Mouse (Mus musculus): ENCODE data around the gene Rasl10b. TPM values are rescaled to one million over a fixed set of nuclear protein-coding genes. Genes with fewer than 3 reads are reported as not detected.

Rasl10b gene
- polyA plus RNA-seq (2012; ENCODE audit: insufficient read depth, low replicate concordance) = 0.17 and 1.7 TPM in 2 replicates

DNA sequence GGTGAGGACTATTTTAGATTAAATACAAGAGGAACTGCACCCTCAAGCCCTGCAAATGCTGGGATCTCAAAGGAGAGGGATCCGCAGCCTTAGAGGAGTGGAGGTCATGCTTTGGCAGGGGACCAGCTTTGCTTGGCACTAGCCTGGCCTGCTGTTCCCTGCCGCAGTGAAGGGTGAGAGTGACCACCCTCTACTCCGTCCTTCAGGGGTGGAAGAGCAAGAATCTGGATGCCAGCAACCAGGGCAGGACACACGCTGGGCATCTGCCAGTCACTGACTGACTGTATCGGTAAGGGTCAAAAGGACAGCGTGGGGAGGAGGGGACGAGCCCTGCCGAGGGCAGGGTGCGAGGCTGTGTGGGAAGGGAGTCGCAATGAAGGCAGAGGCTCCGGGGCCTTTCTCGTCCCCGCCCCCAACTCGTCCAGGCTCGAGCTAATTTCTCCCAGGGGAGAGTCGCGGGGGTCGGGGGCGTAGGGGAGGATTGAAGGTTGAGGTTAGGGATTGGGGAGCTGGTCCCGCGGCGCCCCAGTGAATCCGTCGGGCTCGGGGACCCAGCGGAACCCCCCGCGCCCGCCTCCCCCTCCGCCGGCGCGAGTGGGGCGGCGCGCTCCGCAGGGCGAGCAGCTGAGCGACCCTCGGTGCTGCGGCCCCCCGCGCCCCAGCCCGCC, at the start of gene Rasl10b:
Gene Rasl10b, plus strand, starts transcription at position 51 of the 668 bp plus-strand sequence.
- H3K36me3 ChIP-seq (replicated peaks; ENCODE audit: low read length) = peaks cover 14% of the 10 kb centered on the region
- peaks cover 19% of the 10 kb centered on the region for H3K4me1 ChIP-seq
- no peaks in the 10 kb centered on the region for H3K9me3 ChIP-seq
- TF ChIP-seq FLI1 (IDR thresholded peaks at IDR 0.05; ENCODE audit: low read length) (no peak), GATA1 (IDR thresholded peaks at IDR 0.05; ENCODE audit: borderline replicate concordance, low read length) (no peak)
- H3K4me3 ChIP-seq (replicated peaks) = peak within 1 kb of the TSS; percentile 84
- peaks cover 76% of the 10 kb centered on the region for H3K27me3 ChIP-seq (replicated peaks)

DNA sequence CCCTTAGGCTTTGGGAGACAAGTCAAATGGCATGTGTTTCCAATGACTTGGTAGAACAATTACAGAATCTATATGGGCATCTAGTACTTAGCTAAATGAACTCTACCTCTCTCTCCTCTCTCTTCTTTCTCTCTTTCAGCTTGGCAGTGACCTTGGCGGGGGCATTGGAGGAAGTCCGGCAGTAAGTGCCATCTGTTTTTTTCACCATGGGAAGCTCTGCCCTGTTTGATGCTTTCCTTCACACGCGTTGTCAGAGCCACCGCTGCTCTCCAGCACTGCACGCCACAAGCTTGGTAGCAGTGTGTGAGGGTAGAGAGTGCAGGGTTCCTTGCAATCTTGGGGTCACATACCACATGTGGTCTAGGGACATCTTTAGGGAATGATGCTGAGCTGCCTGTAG, 44.3 kb upstream of the Rasl10b start:
- H3K9me3 ChIP-seq = no peaks in the 10 kb centered on the region
- no peak overlapping the region for H3K4me3 ChIP-seq (replicated peaks)
- no peak for TF ChIP-seq FLI1 (IDR thresholded peaks at IDR 0.05; ENCODE audit: low read length)
- peaks cover 88% of the 10 kb centered on the region for H3K36me3 ChIP-seq (replicated peaks; ENCODE audit: low read length)
- no peaks in the 10 kb centered on the region for H3K4me1 ChIP-seq
- H3K27me3 ChIP-seq (replicated peaks) = no peaks in the 10 kb centered on the region

- Histone ChIP-seq H3K4me3 (replicated peaks) (no peak overlapping the region), H3K36me3 (replicated peaks; ENCODE audit: low read length) (peaks cover 96% of the 10 kb centered on the region), H3K9me3 (no peaks in the 10 kb centered on the region), H3K27me3 (replicated peaks) (no peaks in the 10 kb centered on the region), H3K4me1 (0 out of 2 replicates have a peak, but pooled peaks cover 4% of the 10 kb centered on the region)
- no peak for TF ChIP-seq GATA1 (IDR thresholded peaks at IDR 0.05; ENCODE audit: borderline replicate concordance, low read length)
- TF ChIP-seq FLI1 (IDR thresholded peaks at IDR 0.05; ENCODE audit: low read length) = no peak
Measured at GRCm38 (mm10) chr11:83371267-83371666, 37.7 kb upstream of the Rasl10b start.

DNA sequence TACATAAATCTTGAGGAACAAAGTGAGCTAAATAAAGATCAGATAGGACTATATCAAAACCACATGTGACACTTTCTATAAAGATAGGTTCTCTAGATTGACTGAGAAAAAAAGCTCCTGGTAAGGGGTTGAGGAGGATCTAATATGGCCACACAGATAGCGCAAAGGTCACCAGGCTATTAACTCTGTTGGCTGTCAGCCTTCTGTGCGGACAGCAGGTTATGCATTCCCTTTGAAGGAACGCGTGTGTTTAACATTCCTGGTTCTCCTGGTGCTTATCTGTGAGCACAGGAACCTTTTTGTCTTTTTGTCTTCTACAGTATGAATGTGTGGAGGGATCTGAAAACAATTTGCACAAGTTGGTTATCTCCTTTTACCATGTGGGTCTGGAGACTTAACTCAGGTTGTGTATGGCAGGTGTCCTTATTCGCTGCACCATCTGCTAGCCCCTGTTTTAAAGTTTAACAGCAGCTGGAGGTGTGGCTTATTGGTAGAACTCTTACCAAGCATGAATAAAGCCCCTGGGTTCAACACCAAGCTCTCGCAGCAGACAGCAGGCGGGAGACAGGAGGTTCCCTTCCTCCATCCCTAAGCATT, 29.1 kb upstream of the Rasl10b start:
- Histone ChIP-seq H3K4me1 (no peaks in the 10 kb centered on the region), H3K9me3 (no peaks in the 10 kb centered on the region), H3K36me3 (replicated peaks; ENCODE audit: low read length) (peaks cover 88% of the 10 kb centered on the region), H3K27me3 (replicated peaks) (no peaks in the 10 kb centered on the region), H3K4me3 (replicated peaks) (no peak overlapping the region)
- TF ChIP-seq FLI1 (IDR thresholded peaks at IDR 0.05; ENCODE audit: low read length) (no peak), GATA1 (IDR thresholded peaks at IDR 0.05; ENCODE audit: borderline replicate concordance, low read length) (no peak)

- no peak overlapping the region for H3K4me3 ChIP-seq (replicated peaks)
- H3K9me3 ChIP-seq = no peaks in the 10 kb centered on the region
- TF ChIP-seq FLI1 (IDR thresholded peaks at IDR 0.05; ENCODE audit: low read length) (no peak), GATA1 (IDR thresholded peaks at IDR 0.05; ENCODE audit: borderline replicate concordance, low read length) (no peak)
- peaks cover 86% of the 10 kb centered on the region for H3K36me3 ChIP-seq (replicated peaks; ENCODE audit: low read length)
- no peaks in the 10 kb centered on the region for H3K27me3 ChIP-seq (replicated peaks)
- H3K4me1 ChIP-seq = no peaks in the 10 kb centered on the region
Measured at GRCm38 (mm10) chr11:83382876-83383531, 25.9 kb upstream of the Rasl10b start.

- Histone ChIP-seq H3K4me1 (no peaks in the 10 kb centered on the region), H3K27me3 (replicated peaks) (no peaks in the 10 kb centered on the region), H3K4me3 (replicated peaks) (no peak overlapping the region), H3K9me3 (no peaks in the 10 kb centered on the region), H3K36me3 (replicated peaks; ENCODE audit: low read length) (peaks cover 86% of the 10 kb centered on the region)
- TF ChIP-seq FLI1 (IDR thresholded peaks at IDR 0.05; ENCODE audit: low read length) (no peak), GATA1 (IDR thresholded peaks at IDR 0.05; ENCODE audit: borderline replicate concordance, low read length) (no peak)
Measured at GRCm38 (mm10) chr11:83383532-83383887, 25.4 kb upstream of the Rasl10b start.

DNA sequence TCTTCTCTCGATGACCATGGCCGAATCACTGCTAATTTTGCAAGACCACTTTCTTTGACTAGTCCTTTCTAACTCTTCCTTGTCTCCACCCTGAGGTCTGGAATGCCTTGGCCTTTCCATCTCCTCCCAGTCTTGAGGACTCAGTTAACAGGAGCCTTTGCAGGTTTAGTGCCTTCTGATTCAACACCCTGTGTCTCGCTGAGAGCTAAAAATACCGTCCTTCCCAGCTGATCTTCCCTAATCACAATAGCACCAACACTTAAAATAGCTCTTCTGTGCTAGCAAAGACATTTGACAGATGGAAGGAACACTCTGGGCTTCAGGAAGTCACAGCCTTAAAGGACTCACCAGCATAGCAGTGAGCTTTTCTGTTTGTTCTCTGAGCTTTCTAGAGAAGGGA, 15.9 kb upstream of the Rasl10b start:
- peaks cover 94% of the 10 kb centered on the region for H3K36me3 ChIP-seq (replicated peaks; ENCODE audit: low read length)
- peaks cover 20% of the 10 kb centered on the region for H3K4me1 ChIP-seq
- H3K27me3 ChIP-seq (replicated peaks) = no peaks in the 10 kb centered on the region
- no peaks in the 10 kb centered on the region for H3K9me3 ChIP-seq
- no peak for TF ChIP-seq GATA1 (IDR thresholded peaks at IDR 0.05; ENCODE audit: borderline replicate concordance, low read length)
- no peak for TF ChIP-seq FLI1 (IDR thresholded peaks at IDR 0.05; ENCODE audit: low read length)
- no peak overlapping the region for H3K4me3 ChIP-seq (replicated peaks)

- peaks cover 95% of the 10 kb centered on the region for H3K36me3 ChIP-seq (replicated peaks; ENCODE audit: low read length)
- peaks cover 20% of the 10 kb centered on the region for H3K4me1 ChIP-seq
- H3K9me3 ChIP-seq = no peaks in the 10 kb centered on the region
- no peak overlapping the region for H3K4me3 ChIP-seq (replicated peaks)
- TF ChIP-seq GATA1 (IDR thresholded peaks at IDR 0.05; ENCODE audit: borderline replicate concordance, low read length) (no peak), FLI1 (IDR thresholded peaks at IDR 0.05; ENCODE audit: low read length) (no peak)
- H3K27me3 ChIP-seq (replicated peaks) = no peaks in the 10 kb centered on the region
Measured at GRCm38 (mm10) chr11:83394802-83395439, 14.0 kb upstream of the Rasl10b start.

DNA sequence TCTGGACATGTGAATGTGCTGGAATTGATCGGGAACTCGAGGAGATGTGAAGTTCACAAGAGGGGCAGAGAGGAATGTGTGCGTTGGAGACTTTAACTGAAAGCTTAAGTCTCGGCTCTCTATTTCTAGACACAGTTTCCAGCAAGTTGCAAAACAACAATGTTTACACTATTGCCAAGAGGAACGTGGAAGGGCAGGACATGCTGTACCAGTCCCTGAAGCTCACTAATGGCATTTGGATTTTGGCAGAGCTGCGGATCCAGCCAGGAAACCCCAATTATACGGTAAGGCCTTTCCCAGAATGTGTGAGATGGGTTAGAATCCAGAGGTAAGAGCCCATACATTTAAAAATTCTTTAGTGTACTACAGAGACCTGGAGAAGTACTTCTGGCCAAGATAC, 11.3 kb upstream of the Rasl10b start:
- no peak overlapping the region for H3K4me3 ChIP-seq (replicated peaks)
- no peak for TF ChIP-seq FLI1 (IDR thresholded peaks at IDR 0.05; ENCODE audit: low read length)
- no peak for TF ChIP-seq GATA1 (IDR thresholded peaks at IDR 0.05; ENCODE audit: borderline replicate concordance, low read length)
- peaks cover 93% of the 10 kb centered on the region for H3K36me3 ChIP-seq (replicated peaks; ENCODE audit: low read length)
- no peaks in the 10 kb centered on the region for H3K9me3 ChIP-seq
- H3K4me1 ChIP-seq = peaks cover 18% of the 10 kb centered on the region
- H3K27me3 ChIP-seq (replicated peaks) = no peaks in the 10 kb centered on the region

DNA sequence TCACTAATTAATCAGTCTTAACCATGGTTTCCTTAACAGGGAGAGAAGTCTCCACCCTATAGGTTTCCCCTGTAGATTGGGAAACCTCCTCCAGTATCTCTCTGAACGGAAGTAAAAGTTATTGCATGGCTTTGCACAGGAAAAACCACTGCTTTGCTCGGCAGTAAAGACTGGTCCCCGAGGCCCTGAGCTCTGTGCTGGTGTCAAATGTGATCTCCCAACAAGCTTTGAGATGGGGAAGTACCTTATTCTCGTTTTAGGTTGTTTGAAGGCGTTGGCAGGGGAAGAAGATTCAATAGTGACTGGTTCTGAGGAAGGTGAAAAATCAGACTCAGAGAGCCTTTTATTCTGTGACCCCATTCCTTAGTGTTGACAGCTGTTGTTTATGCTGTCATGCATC, 10.2 kb upstream of the Rasl10b start:
- no peak overlapping the region for H3K4me3 ChIP-seq (replicated peaks)
- peaks cover 93% of the 10 kb centered on the region for H3K36me3 ChIP-seq (replicated peaks; ENCODE audit: low read length)
- H3K4me1 ChIP-seq = peaks cover 23% of the 10 kb centered on the region
- TF ChIP-seq GATA1 (IDR thresholded peaks at IDR 0.05; ENCODE audit: borderline replicate concordance, low read length) (no peak), FLI1 (IDR thresholded peaks at IDR 0.05; ENCODE audit: low read length) (no peak)
- no peaks in the 10 kb centered on the region for H3K27me3 ChIP-seq (replicated peaks)
- no peaks in the 10 kb centered on the region for H3K9me3 ChIP-seq
